Mouse (Mus musculus) CD8-positive naive resting alpha-beta T cell, adult 2 months (primary cell): ENCODE measurements around the gene Tango6.

ENCODE experiments used
- DNase-seq, 2 experiments: peaks; one replicate each; pipeline ENCODE4 v3.0.0; 2022; ENCODE audit warnings: low read depth in 2 of 2, low spot score in 2 of 2

Tango6 gene

GRCm38 (mm10) chr8:106682971-106683668, at the start of gene Tango6:
Gene Tango6, plus strand, starts transcription at chr8:106683068.
- DNase-seq: peak; percentile 83 to 88

- DNase-seq: peak; percentile 19 to 53
Measured at GRCm38 (mm10) chr8:106633361-106634158, 49.3 kb upstream of the Tango6 start.

- no peak for DNase-seq
Measured at GRCm38 (mm10) chr8:106635284-106635683, 47.6 kb upstream of the Tango6 start.

GRCm38 (mm10) chr8:106637446-106637845, 45.4 kb upstream of the Tango6 start:
- no peak for DNase-seq

GRCm38 (mm10) chr8:106638768-106639295, 44.0 kb upstream of the Tango6 start:
- DNase-seq: no peak

GRCm38 (mm10) chr8:106640212-106640611, 42.7 kb upstream of the Tango6 start:
- DNase-seq: no peak

GRCm38 (mm10) chr8:106640921-106641320, 41.9 kb upstream of the Tango6 start:
- DNase-seq: no peak

GRCm38 (mm10) chr8:106642172-106642571, 40.7 kb upstream of the Tango6 start:
- no peak for DNase-seq

- peak; percentile 74 to 80 for DNase-seq
Measured at GRCm38 (mm10) chr8:106643100-106643499, 39.8 kb upstream of the Tango6 start.

GRCm38 (mm10) chr8:106644957-106645356, 37.9 kb upstream of the Tango6 start:
- no peak for DNase-seq

- DNase-seq: no peak
Measured at GRCm38 (mm10) chr8:106646153-106646552, 36.7 kb upstream of the Tango6 start.

- DNase-seq: no peak
Measured at GRCm38 (mm10) chr8:106646731-106647130, 36.1 kb upstream of the Tango6 start.

- DNase-seq: peak; percentile 78 to 87
Measured at GRCm38 (mm10) chr8:106647387-106647786, 35.5 kb upstream of the Tango6 start.

GRCm38 (mm10) chr8:106648421-106648820, 34.4 kb upstream of the Tango6 start:
- no peak for DNase-seq

- no peak for DNase-seq
Measured at GRCm38 (mm10) chr8:106651994-106652393, 30.9 kb upstream of the Tango6 start.

GRCm38 (mm10) chr8:106656046-106656445, 26.8 kb upstream of the Tango6 start:
- DNase-seq: no peak

GRCm38 (mm10) chr8:106672786-106673185, 10.1 kb upstream of the Tango6 start:
- no peak for DNase-seq

GRCm38 (mm10) chr8:106674318-106674717, 8.6 kb upstream of the Tango6 start:
- DNase-seq: no peak

GRCm38 (mm10) chr8:106674894-106675293, 8.0 kb upstream of the Tango6 start:
- no peak for DNase-seq

- DNase-seq: no peak
Measured at GRCm38 (mm10) chr8:106684387-106684786, 1.5 kb downstream of the Tango6 start.

GRCm38 (mm10) chr8:106687479-106687878, 4.6 kb downstream of the Tango6 start:
- peak; percentile 9 to 37 for DNase-seq

GRCm38 (mm10) chr8:106697748-106698248, 14.9 kb downstream of the Tango6 start:
- DNase-seq: no peak
